Mouse (Mus musculus) neural tube, embryonic 15.5 days (tissue): ENCODE measurements at regions not wholly inside any gene's neighbourhood (a gene's known extent, or its start where the extent isn't known, plus 50 kb on each side); places are given as distances from the start of the nearest gene placed in this dataset.

Source experiments
- ATAC-seq: fragments of 200-750 bp; cut with Nextera tagmentation; 2 replicates; pipeline ENCODE4 v1.8.0; 2017; ENCODE audit warnings: mild to moderate bottlenecking, moderate TSS enrichment, moderate library complexity; ENCODE audit not compliant: low FRiP score
- H3K27ac ChIP-seq: fragments of 300-500 bp; sonication (generic); replicated peaks from 2 replicates; pipeline ENCODE4 v1.5.1; 2015; ENCODE audit warnings: mild to moderate bottlenecking, inconsistent platforms
- H3K27me3 ChIP-seq: fragments of 300-500 bp; sonication (generic); replicated peaks from 2 replicates; pipeline ENCODE4 v1.6.1; 2015; ENCODE audit warnings: inconsistent platforms
- H3K36me3 ChIP-seq: fragments of 300-500 bp; sonication (generic); 2 replicates; pipeline ENCODE4 v1.6.1; 2015; ENCODE audit warnings: inconsistent platforms
- H3K4me1 ChIP-seq: fragments of 300-500 bp; sonication (generic); 2 replicates; pipeline ENCODE4 v1.6.1; 2015; ENCODE audit warnings: inconsistent platforms
- H3K4me2 ChIP-seq: fragments of 300-500 bp; sonication (generic); 2 replicates; pipeline ENCODE4 v1.6.1; 2015; ENCODE audit warnings: inconsistent platforms, mild to moderate bottlenecking, moderate library complexity
- H3K4me3 ChIP-seq: fragments of 300-500 bp; sonication (generic); replicated peaks from 2 replicates; pipeline ENCODE4 v1.5.1; 2015; ENCODE audit warnings: mild to moderate bottlenecking, inconsistent platforms
- H3K9ac ChIP-seq: fragments of 300-500 bp; sonication (generic); replicated peaks from 2 replicates; pipeline ENCODE4 v1.6.1; 2015; ENCODE audit warnings: mild to moderate bottlenecking, inconsistent platforms
- H3K9me3 ChIP-seq: fragments of 300-500 bp; sonication (generic); replicated peaks from 2 replicates; pipeline ENCODE4 v1.6.1; 2016; ENCODE audit warnings: inconsistent platforms
- WGBS: fragments of 180-500 bp; shearing (Covaris S2); methylation state at CpG from one replicate; pipeline ENCODE4 v1.1.7; 2015; ENCODE audit warnings: mixed read lengths; 5-methylcytosine and 5-hydroxymethylcytosine counted together

GRCm38 (mm10) chr6:148599473-148599872, 155.3 kb upstream of the Tmtc1 start:
- H3K9me3 ChIP-seq = no peaks in the 10 kb centered on the region
- peak overlapping the region; percentile 63; the same call in 1 of the 2 replicates for H3K27ac ChIP-seq
- H3K4me1 ChIP-seq = peaks cover 18% of the 10 kb centered on the region
- H3K36me3 ChIP-seq = no peaks in the 10 kb centered on the region
- H3K4me3 ChIP-seq = no peak overlapping the region
- 64% methylated on average over 4 of the region's 4 CpGs for WGBS
- H3K27me3 ChIP-seq = no peaks in the 10 kb centered on the region
- ATAC-seq = 0 out of 2 replicates have a peak, but pooled peaks have one; percentile 16
- no peak overlapping the region for H3K4me2 ChIP-seq
- H3K9ac ChIP-seq = no peak overlapping the region

- H3K4me3 ChIP-seq = peak overlapping the region; percentile 23; the same call in 1 of the 2 replicates
- H3K9me3 ChIP-seq = no peaks in the 10 kb centered on the region
- 1% methylated on average over 16 of the region's 16 CpGs for WGBS
- peak; percentile 78 for ATAC-seq
- 0 out of 2 replicates have a peak overlapping the region, but pooled peaks have one; percentile 15 for H3K9ac ChIP-seq
- H3K4me2 ChIP-seq = peak overlapping the region; percentile 51
- H3K36me3 ChIP-seq = no peaks in the 10 kb centered on the region
- H3K27me3 ChIP-seq = no peaks in the 10 kb centered on the region
- peak overlapping the region; percentile 63 for H3K27ac ChIP-seq
- H3K4me1 ChIP-seq = peaks cover 18% of the 10 kb centered on the region
These were observed 154.7 kb upstream of the Tmtc1 start for GRCm38 (mm10) chr6:148598746-148599337.

- H3K9ac ChIP-seq = no peak overlapping the region
- no peaks in the 10 kb centered on the region for H3K9me3 ChIP-seq
- ATAC-seq = no peak
- H3K27me3 ChIP-seq = no peaks in the 10 kb centered on the region
- H3K27ac ChIP-seq = no peak overlapping the region
- H3K4me1 ChIP-seq = peaks cover 18% of the 10 kb centered on the region
- no peak overlapping the region for H3K4me2 ChIP-seq
- no peak overlapping the region for H3K4me3 ChIP-seq
- no peaks in the 10 kb centered on the region for H3K36me3 ChIP-seq
- 64% methylated on average over 3 of the region's 3 CpGs for WGBS
These were observed 151.0 kb upstream of the Tmtc1 start for GRCm38 (mm10) chr6:148595009-148595770.

GRCm38 (mm10) chr6:148588971-148589370, 144.8 kb upstream of the Tmtc1 start:
- Histone ChIP-seq H3K9ac (no peak overlapping the region), H3K4me3 (no peak overlapping the region), H3K27me3 (no peaks in the 10 kb centered on the region), H3K4me1 (no peaks in the 10 kb centered on the region), H3K4me2 (no peak overlapping the region), H3K36me3 (no peaks in the 10 kb centered on the region), H3K27ac (no peak overlapping the region), H3K9me3 (no peaks in the 10 kb centered on the region)
- no peak for ATAC-seq
- WGBS = 61% methylated on average over 4 of the region's 4 CpGs

GRCm38 (mm10) chr6:148586439-148587321, 142.5 kb upstream of the Tmtc1 start:
- Histone ChIP-seq H3K9ac (no peak overlapping the region), H3K9me3 (no peaks in the 10 kb centered on the region), H3K36me3 (no peaks in the 10 kb centered on the region), H3K4me3 (no peak overlapping the region), H3K4me2 (no peak overlapping the region), H3K27ac (no peak overlapping the region), H3K4me1 (no peaks in the 10 kb centered on the region), H3K27me3 (no peaks in the 10 kb centered on the region)
- no peak for ATAC-seq
- 74% methylated on average over 10 of the region's 10 CpGs for WGBS

- Histone ChIP-seq H3K4me1 (0 out of 2 replicates have a peak, but pooled peaks cover 2% of the 10 kb centered on the region), H3K4me3 (no peak overlapping the region), H3K4me2 (no peak overlapping the region), H3K9ac (no peak overlapping the region), H3K27ac (no peak overlapping the region), H3K9me3 (no peaks in the 10 kb centered on the region), H3K36me3 (no peaks in the 10 kb centered on the region), H3K27me3 (no peaks in the 10 kb centered on the region)
- WGBS = 80% methylated on average over 2 of the region's 2 CpGs
- ATAC-seq = no peak
These were observed 139.9 kb upstream of the Tmtc1 start for GRCm38 (mm10) chr6:148584126-148584525.

- Histone ChIP-seq H3K4me3 (no peak overlapping the region), H3K27me3 (no peaks in the 10 kb centered on the region), H3K36me3 (no peaks in the 10 kb centered on the region), H3K27ac (0 out of 2 replicates have a peak overlapping the region, but pooled peaks have one; percentile 23), H3K4me2 (no peak overlapping the region), H3K9me3 (no peaks in the 10 kb centered on the region), H3K4me1 (peaks cover 8% of the 10 kb centered on the region), H3K9ac (no peak overlapping the region)
- WGBS = 51% methylated on average over 3 of the region's 3 CpGs
- ATAC-seq = no peak
These were observed 134.1 kb upstream of the Tmtc1 start for GRCm38 (mm10) chr6:148578281-148578680.

- no peak overlapping the region for H3K4me3 ChIP-seq
- 85% methylated on average over 3 of the region's 3 CpGs for WGBS
- no peaks in the 10 kb centered on the region for H3K36me3 ChIP-seq
- ATAC-seq = no peak
- H3K9me3 ChIP-seq = no peaks in the 10 kb centered on the region
- no peak overlapping the region; the same call in 1 of the 2 replicates for H3K27ac ChIP-seq
- H3K4me1 ChIP-seq = peaks cover 8% of the 10 kb centered on the region
- no peak overlapping the region for H3K4me2 ChIP-seq
- no peaks in the 10 kb centered on the region for H3K27me3 ChIP-seq
- H3K9ac ChIP-seq = no peak overlapping the region
These were observed 133.5 kb upstream of the Tmtc1 start for GRCm38 (mm10) chr6:148577663-148578062.

GRCm38 (mm10) chr6:148574742-148575453, 130.7 kb upstream of the Tmtc1 start:
- Histone ChIP-seq H3K9ac (no peak overlapping the region), H3K9me3 (no peaks in the 10 kb centered on the region), H3K4me1 (peaks cover 8% of the 10 kb centered on the region), H3K4me2 (no peak overlapping the region), H3K36me3 (no peaks in the 10 kb centered on the region), H3K27ac (no peak overlapping the region), H3K27me3 (no peaks in the 10 kb centered on the region), H3K4me3 (no peak overlapping the region)
- ATAC-seq = no peak
- 53% methylated on average over 7 of the region's 7 CpGs for WGBS

GRCm38 (mm10) chr6:148572201-148572600, 128.0 kb upstream of the Tmtc1 start:
- Histone ChIP-seq H3K4me1 (no peaks in the 10 kb centered on the region), H3K4me2 (no peak overlapping the region), H3K9me3 (no peaks in the 10 kb centered on the region), H3K36me3 (no peaks in the 10 kb centered on the region), H3K27me3 (no peaks in the 10 kb centered on the region), H3K9ac (no peak overlapping the region), H3K27ac (no peak overlapping the region), H3K4me3 (no peak overlapping the region)
- 89% methylated on average over 5 of the region's 5 CpGs for WGBS
- ATAC-seq = no peak

- Histone ChIP-seq H3K4me3 (no peak overlapping the region), H3K9me3 (no peaks in the 10 kb centered on the region), H3K4me1 (no peaks in the 10 kb centered on the region), H3K27me3 (no peaks in the 10 kb centered on the region), H3K9ac (no peak overlapping the region), H3K27ac (no peak overlapping the region), H3K4me2 (no peak overlapping the region), H3K36me3 (no peaks in the 10 kb centered on the region)
- 73% methylated on average over 3 of the region's 3 CpGs for WGBS
- no peak for ATAC-seq
These were observed 127.5 kb upstream of the Tmtc1 start for GRCm38 (mm10) chr6:148571651-148572050.
